Mouse (Mus musculus) brain, embryonic 14.5 days (tissue): ENCODE data around the gene Rasip1.

Experiments used
- CTCF ChIP-seq: fragments of 200-500 bp; IDR thresholded peaks from 2 replicates; pipeline ENCODE4 v1.5.1; 2012; ENCODE audit warnings: inconsistent platforms, mild to moderate bottlenecking, moderate library complexity, borderline replicate concordance; ENCODE audit not compliant: insufficient read depth, insufficient read length; ENCODE audit errors: extremely low read depth
- POLR2A ChIP-seq: fragments of 200-500 bp; IDR thresholded peaks from 2 replicates; pipeline ENCODE4 v1.6.1; 2012; ENCODE audit warnings: mild to moderate bottlenecking, inconsistent platforms, borderline replicate concordance; ENCODE audit not compliant: poor library complexity, insufficient read depth, insufficient read length, severe bottlenecking; ENCODE audit errors: extremely low read depth

DNA sequence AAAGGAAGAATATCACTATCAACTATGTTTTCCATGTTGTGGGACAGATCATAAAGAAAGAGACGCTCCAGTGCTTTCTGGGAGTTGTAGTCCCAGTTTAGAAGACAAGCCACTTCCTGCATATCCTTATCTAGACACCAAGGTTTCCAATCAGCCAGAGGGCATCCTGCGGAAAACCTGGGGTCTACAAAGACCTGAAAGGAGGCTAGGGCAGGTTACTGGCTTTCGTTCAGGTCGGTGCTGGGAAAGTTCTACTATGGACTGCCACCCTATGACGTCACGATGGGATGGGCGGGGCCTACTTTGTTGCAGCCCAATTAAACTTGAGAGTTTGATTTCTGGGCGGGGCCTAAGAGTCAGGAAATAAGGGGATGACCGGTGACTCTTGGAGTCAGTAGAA lies 5.8 kb upstream of the Rasip1 start, which contains the start of gene Izumo1:
- no peak for TF ChIP-seq POLR2A
- no peak for TF ChIP-seq CTCF
